Mouse (Mus musculus) forebrain, embryonic 16.5 days (tissue): ENCODE data around the gene Rcc1. TPM values are rescaled to one million over a fixed set of nuclear protein-coding genes. Genes with fewer than 3 reads are reported as not detected.
"Not testable (repeated sequence)": the region's sequence is repeated elsewhere in the genome, so short reads cannot be mapped to it uniquely, and the experiment has no call there.

ENCODE experiments used
- ATAC-seq: fragments of 200-750 bp; cut with Nextera tagmentation; 2 replicates; pipeline ENCODE4 v1.8.0; 2017; ENCODE audit warnings: mild to moderate bottlenecking, moderate library complexity
- H3K27ac ChIP-seq: fragments of 300-500 bp; sonication (generic); 2 replicates; pipeline ENCODE4 v1.5.1; 2014; ENCODE audit warnings: low read length, control low read depth
- H3K27me3 ChIP-seq: fragments of 300-500 bp; sonication (generic); replicated peaks from 2 replicates; pipeline ENCODE4 v1.6.1; 2014; ENCODE audit warnings: low read length; ENCODE audit not compliant: control insufficient read depth, insufficient read depth
- H3K36me3 ChIP-seq: fragments of 300-500 bp; sonication (generic); 2 replicates; pipeline ENCODE4 v1.6.1; 2014; ENCODE audit not compliant: control insufficient read depth, insufficient read depth
- H3K4me1 ChIP-seq: fragments of 300-500 bp; sonication (generic); replicated peaks from 2 replicates; pipeline ENCODE4 v1.6.1; 2014; ENCODE audit warnings: low read length; ENCODE audit not compliant: control insufficient read depth, insufficient read depth
- H3K4me2 ChIP-seq: fragments of 300-500 bp; sonication (generic); 2 replicates; pipeline ENCODE4 v1.6.1; 2014; ENCODE audit warnings: mild to moderate bottlenecking, low read length, control low read depth
- H3K4me3 ChIP-seq: fragments of 300-500 bp; sonication (generic); replicated peaks from 2 replicates; pipeline ENCODE4 v1.5.1; 2014; ENCODE audit warnings: mild to moderate bottlenecking, low read length, control low read depth
- H3K9ac ChIP-seq: fragments of 300-500 bp; sonication (generic); replicated peaks from 2 replicates; pipeline ENCODE4 v1.6.1; 2014; ENCODE audit warnings: low read depth, low read length, control low read depth
- H3K9me3 ChIP-seq: fragments of 300-500 bp; sonication (generic); 2 replicates; pipeline ENCODE4 v1.6.1; 2016; ENCODE audit warnings: low read length; ENCODE audit not compliant: control insufficient read depth
- WGBS: fragments of 180-500 bp; shearing (Covaris S2); extraction: QIAGEN DNeasy Blood & Tissue Kit; methylation state at CpG from one replicate; pipeline ENCODE4 v1.1.7; 2014; 5-methylcytosine and 5-hydroxymethylcytosine counted together
- polyA plus RNA-seq: library from polyadenylated mRNA; unstranded; fragments of >200 nt; fragmentation: Nextera tagmentation; extraction: Ambion mirVana; gene quantifications from 2 replicates; pipeline ENCODE4 v1.2.1, GENCODE M21; 2015

Gene Rcc1
- polyA plus RNA-seq, 1 experiment from 2014 or later, result 51.3 TPM

GRCm38 (mm10) chr4:132301486-132301885 is 51.9 kb downstream of the Rcc1 start:
- no peak overlapping the region for H3K27ac ChIP-seq
- H3K9ac ChIP-seq, result no peak overlapping the region
- ATAC-seq, result no peak
- H3K36me3 ChIP-seq, result no peaks in the 10 kb centered on the region
- no peaks in the 10 kb centered on the region for H3K4me1 ChIP-seq
- H3K4me2 ChIP-seq, result no peak overlapping the region
- 74% methylated on average over 6 of the region's 6 CpGs for WGBS
- H3K9me3 ChIP-seq, result no peaks in the 10 kb centered on the region
- H3K27me3 ChIP-seq, result no peaks in the 10 kb centered on the region
- H3K4me3 ChIP-seq, result no peak overlapping the region

GRCm38 (mm10) chr4:132299849-132300248 is 53.6 kb downstream of the Rcc1 start:
- ATAC-seq, result no peak
- Histone ChIP-seq H3K9ac (no peak overlapping the region), H3K4me1 (no peaks in the 10 kb centered on the region), H3K4me3 (no peak overlapping the region), H3K4me2 (no peak overlapping the region), H3K27me3 (no peaks in the 10 kb centered on the region), H3K36me3 (no peaks in the 10 kb centered on the region), H3K9me3 (no peaks in the 10 kb centered on the region), H3K27ac (no peak overlapping the region)
- WGBS, result 90% methylated on average over 1 of the region's 1 CpGs

- Histone ChIP-seq H3K4me1 (no peaks in the 10 kb centered on the region), H3K4me2 (no peak overlapping the region), H3K27ac (no peak overlapping the region), H3K4me3 (no peak overlapping the region), H3K27me3 (no peaks in the 10 kb centered on the region), H3K9me3 (no peaks in the 10 kb centered on the region), H3K36me3 (peaks cover 5% of the 10 kb centered on the region), H3K9ac (no peak overlapping the region)
- 49% methylated on average over 8 of the region's 8 CpGs for whole genome bisulfite sequencing
- ATAC-seq, result no peak
Measured at GRCm38 (mm10) chr4:132295696-132296390, 57.6 kb downstream of the Rcc1 start.

- Histone ChIP-seq H3K4me3 (no peak overlapping the region), H3K27ac (no peak overlapping the region), H3K9me3 (no peaks in the 10 kb centered on the region), H3K27me3 (no peaks in the 10 kb centered on the region), H3K4me2 (no peak overlapping the region), H3K9ac (no peak overlapping the region), H3K4me1 (no peaks in the 10 kb centered on the region), H3K36me3 (peaks cover 8% of the 10 kb centered on the region)
- no peak for ATAC-seq
- WGBS, result 88% methylated on average over 7 of the region's 7 CpGs
Measured at GRCm38 (mm10) chr4:132293682-132294240, 59.6 kb downstream of the Rcc1 start.

- Histone ChIP-seq H3K4me1 (no peaks in the 10 kb centered on the region), H3K27ac (no peak overlapping the region), H3K9ac (no peak overlapping the region), H3K27me3 (no peaks in the 10 kb centered on the region), H3K9me3 (no peaks in the 10 kb centered on the region), H3K36me3 (peaks cover 8% of the 10 kb centered on the region), H3K4me2 (no peak overlapping the region), H3K4me3 (no peak overlapping the region)
- ATAC-seq, result no peak
- 29% methylated on average over 4 of the region's 4 CpGs for WGBS
Measured at GRCm38 (mm10) chr4:132292988-132293387, 60.4 kb downstream of the Rcc1 start.

- Histone ChIP-seq H3K9ac (no peak overlapping the region), H3K4me3 (no peak overlapping the region), H3K27me3 (no peaks in the 10 kb centered on the region), H3K36me3 (peaks cover 8% of the 10 kb centered on the region), H3K9me3 (no peaks in the 10 kb centered on the region), H3K4me1 (no peaks in the 10 kb centered on the region), H3K27ac (no peak overlapping the region), H3K4me2 (no peak overlapping the region)
- 86% methylated on average over 12 of the region's 12 CpGs for WGBS
- no peak for ATAC-seq
Measured at GRCm38 (mm10) chr4:132291624-132292335, 61.6 kb downstream of the Rcc1 start.

GRCm38 (mm10) chr4:132291056-132291455 is 62.3 kb downstream of the Rcc1 start:
- no peak for ATAC-seq
- Histone ChIP-seq H3K4me1 (no peaks in the 10 kb centered on the region), H3K4me3 (no peak overlapping the region), H3K4me2 (no peak overlapping the region), H3K9me3 (no peaks in the 10 kb centered on the region), H3K36me3 (peaks cover 8% of the 10 kb centered on the region), H3K27me3 (no peaks in the 10 kb centered on the region), H3K9ac (no peak overlapping the region), H3K27ac (no peak overlapping the region)
- 98% methylated on average over 4 of the region's 4 CpGs for WGBS

- WGBS, result 72% methylated on average over 2 of the region's 5 CpGs
- H3K4me1 ChIP-seq, H3K9ac ChIP-seq, H3K27me3 ChIP-seq, H3K27ac ChIP-seq, H3K4me3 ChIP-seq, ATAC-seq, H3K4me2 ChIP-seq, H3K9me3 ChIP-seq: not testable (repeated sequence)
- H3K36me3 ChIP-seq, result peaks cover 16% of the 10 kb centered on the region
Measured at GRCm38 (mm10) chr4:132288840-132289239, 64.6 kb downstream of the Rcc1 start.
